Mouse (Mus musculus): ENCODE results near the gene Ppp1r15a.
"Not testable (repeated sequence)": the region's sequence is repeated elsewhere in the genome, so short reads cannot be mapped to it uniquely, and the experiment has no call there.

The Ppp1r15a gene

GRCm38 (mm10) chr7:45519345-45520120, 6.5 kb downstream of the Ppp1r15a start:
- no peak for DNase-seq (ENCODE audit: low spot score in 2 of 2)

DNA sequence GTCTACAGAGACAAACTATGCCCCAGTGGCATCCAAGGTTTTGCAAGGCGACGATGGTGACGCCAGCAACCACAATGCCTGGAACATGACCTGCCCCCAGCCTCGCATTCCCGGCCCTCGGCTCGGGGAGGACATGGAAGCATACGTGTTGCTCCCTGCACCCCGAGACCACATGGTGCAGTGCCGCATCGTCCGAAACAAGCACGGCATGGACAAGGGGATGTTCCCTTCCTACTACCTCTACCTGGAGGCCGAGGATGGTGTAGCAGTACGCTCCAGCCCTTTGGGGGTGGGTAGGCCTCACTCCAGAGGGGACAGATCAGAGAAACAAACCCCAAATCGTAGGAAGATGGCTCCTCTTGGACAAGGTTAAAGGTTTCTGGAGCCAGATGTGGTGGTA, 7.5 kb downstream of the Ppp1r15a start:
- no peak for DNase-seq (ENCODE audit: low spot score in 2 of 2)

GRCm38 (mm10) chr7:45516846-45517245, 9.2 kb downstream of the Ppp1r15a start:
- not testable (repeated sequence) for DNase-seq (ENCODE audit: low spot score in 2 of 2)

DNA sequence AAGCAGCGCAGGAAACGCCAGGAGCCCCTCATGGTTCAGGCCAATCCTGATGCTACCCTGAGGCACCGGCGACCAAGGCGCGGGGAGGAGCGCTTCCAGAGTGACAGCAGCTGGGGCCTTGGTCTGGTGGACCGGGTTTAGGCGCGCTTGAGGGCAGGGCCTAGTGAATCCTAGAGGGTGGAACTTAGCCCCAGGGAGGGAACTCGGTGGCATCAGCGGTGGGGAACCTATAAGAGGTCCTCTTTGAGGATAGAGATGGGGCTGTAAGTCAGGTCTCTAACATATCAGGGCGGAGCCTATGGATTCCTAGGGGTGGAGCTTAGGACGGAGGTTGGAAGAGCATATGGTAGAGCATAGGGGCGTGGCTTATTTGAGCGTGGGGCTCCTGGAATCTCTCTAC, 10.6 kb downstream of the Ppp1r15a start:
- DNase-seq (ENCODE audit: low spot score in 2 of 2): no peak

- DNase-seq (ENCODE audit: low spot score in 2 of 2): no peak
Measured at GRCm38 (mm10) chr7:45514411-45514810, 11.7 kb downstream of the Ppp1r15a start.

DNA sequence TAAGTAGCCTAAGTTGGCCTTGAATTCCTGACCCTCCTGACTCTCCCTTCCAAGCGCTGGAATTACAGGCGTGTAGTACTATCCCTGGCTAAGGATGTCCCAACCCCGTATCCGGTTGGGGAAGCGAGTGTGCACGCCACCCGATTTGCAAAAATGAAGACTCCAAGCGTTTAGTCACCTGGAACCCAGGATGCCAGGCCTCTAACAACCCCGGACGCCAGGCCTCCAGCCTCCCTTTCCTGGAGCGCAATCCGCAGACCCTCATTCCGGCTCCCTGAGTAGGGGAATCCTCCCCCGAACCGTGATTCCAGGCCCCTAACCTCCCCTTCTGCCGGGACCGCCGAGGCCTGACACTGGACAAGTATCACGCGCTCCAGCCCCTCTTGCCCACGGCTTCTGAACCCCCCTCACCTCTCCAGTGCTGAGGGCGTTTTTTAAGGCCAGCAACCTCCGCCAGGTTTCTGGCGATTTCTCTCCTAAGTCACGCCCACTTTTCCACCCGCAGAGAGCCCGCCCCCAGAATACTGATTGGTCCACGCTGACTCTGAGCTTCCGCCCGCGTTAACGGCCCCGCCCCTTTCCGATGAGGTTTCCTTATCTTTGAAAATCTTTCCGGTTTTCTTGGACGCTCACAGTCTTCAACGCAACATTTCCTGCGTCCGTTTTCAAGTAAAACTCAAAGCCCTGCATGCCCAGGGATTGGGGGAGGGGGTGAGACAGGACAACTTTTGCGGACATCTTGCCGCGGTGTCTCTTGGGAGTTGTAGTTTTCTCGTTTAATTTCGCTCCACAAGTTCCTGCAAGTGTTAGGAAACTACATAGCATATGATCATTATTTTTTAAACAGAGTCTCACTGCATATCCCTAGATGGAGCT, 15.9 kb downstream of the Ppp1r15a start, which contains the start of gene Nucb1:
Nucb1 (minus strand) TSS at position 495 of the 876 bp plus-strand sequence.
- DNase-seq (ENCODE audit: low spot score in 2 of 2): peak; percentile 92 to 94

DNA sequence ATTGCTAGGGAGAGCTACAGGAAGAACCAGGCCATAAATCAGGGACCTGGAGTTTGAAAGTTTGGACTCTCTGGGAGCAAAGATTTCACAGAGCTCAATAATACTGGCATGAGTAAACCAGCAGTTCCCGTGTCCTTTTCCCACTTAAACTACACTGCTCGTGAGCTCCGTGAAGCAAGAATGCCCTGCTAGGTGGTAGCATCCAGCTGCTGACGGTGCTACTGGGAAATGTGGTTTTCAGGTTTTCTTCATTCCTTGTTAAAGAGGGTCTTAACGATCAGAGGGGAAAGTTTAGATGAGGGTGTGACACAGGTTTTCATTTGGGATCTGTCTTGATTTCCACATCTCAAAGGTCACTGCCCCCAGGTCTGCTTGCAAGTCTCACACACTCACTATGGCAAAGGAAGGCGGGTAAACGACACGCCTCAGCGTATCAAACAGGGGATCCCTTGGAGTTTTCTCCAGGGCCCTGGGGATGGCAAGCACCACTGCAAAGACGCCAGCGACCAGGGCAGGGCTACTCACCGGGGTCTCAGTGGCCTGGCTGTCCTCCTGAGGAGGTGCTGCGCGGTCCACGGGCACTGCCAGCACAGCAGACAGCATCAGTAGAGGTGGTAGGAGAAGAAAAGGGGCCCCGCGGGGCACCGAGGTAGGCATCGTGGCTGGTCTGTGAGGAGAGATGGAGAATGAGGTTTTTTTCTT, 16.7 kb downstream of the Ppp1r15a start:
- no peak for DNase-seq (ENCODE audit: low spot score in 2 of 2)

DNA sequence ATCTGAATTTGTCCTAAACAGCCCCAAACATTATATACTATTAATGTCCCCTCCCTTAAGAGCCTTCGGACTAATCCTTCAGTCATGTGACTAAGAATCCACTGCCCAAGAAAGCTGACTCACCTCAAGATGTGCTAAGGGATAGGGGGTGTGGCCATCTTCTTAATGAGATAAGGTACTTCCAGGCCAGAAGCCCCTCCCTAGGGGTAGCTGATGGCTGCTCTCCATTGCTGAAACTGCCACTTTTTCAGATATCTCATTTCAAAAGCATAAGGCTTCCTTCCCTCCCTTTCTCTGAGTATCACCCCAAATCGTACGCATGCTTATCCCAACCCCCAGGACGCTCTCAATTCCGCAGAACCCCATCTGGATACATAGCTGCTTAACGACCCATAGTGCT, 17.5 kb downstream of the Ppp1r15a start:
- DNase-seq (ENCODE audit: low spot score in 2 of 2): no peak

DNA sequence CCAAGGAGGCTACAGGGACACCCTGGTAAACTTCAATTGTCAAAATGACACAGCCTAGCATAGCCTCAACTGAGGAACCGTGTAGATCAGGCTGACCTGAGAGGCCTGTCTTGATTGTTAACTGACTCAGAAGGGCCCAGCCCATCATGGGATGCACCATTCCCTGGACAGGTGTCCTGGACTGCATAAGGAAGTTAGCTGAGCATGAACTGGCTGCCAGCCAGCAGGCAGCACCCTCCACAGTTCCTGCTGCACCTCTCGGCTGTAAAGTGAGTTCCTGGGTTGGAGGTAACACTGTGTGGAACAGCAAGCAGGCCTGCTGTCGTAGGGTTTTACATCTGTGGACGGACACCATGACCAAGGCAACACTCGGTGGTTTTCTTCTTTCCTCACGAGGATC, 18.5 kb downstream of the Ppp1r15a start:
- no peak for DNase-seq (ENCODE audit: low spot score in 2 of 2)

- no peak for DNase-seq (ENCODE audit: low spot score in 2 of 2)
Measured at GRCm38 (mm10) chr7:45498427-45498826, 27.6 kb downstream of the Ppp1r15a start.

- no peak for DNase-seq (ENCODE audit: low spot score in 2 of 2)
Measured at GRCm38 (mm10) chr7:45494548-45494947, 31.5 kb downstream of the Ppp1r15a start.

- peak in 1 of 2 experiments; percentile 28 for DNase-seq (ENCODE audit: low spot score in 2 of 2)
Measured at GRCm38 (mm10) chr7:45492951-45493350, 33.1 kb downstream of the Ppp1r15a start.

DNA sequence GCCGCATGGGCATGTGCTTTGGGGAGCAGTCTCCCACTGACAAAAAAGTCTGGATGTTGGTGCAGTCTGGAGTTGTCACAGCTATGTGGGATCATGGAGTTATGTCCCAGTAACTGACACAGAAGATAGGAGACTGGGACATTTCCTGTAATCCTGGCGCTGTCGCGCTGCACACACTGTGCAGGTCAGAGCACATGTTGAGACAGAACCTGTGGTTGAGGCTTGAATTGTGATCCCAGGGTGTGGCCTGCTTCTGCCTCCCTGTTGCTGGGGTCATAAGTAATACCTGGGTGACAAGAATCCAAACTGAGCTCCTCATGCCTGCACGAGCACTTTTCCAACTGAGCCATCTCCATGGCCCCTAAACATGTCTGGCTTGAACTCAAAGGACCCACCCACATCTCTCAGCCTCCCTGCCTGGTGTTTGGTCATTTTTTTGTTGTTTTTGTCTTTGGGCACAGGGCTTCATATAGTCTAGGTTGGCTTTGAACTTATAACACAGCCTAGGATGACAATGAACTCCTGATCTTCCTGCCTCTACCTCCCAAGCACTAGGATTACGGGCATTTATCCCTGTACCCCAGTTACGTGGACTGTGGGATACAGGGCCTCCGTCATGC, 33.7 kb downstream of the Ppp1r15a start:
- DNase-seq (ENCODE audit: low spot score in 2 of 2): no peak

GRCm38 (mm10) chr7:45491264-45491663, 34.8 kb downstream of the Ppp1r15a start:
- peak in 1 of 2 experiments; percentile 35 for DNase-seq (ENCODE audit: low spot score in 2 of 2)

- no peak for DNase-seq (ENCODE audit: low spot score in 2 of 2)
Measured at GRCm38 (mm10) chr7:45490822-45491221, 35.2 kb downstream of the Ppp1r15a start.

DNA sequence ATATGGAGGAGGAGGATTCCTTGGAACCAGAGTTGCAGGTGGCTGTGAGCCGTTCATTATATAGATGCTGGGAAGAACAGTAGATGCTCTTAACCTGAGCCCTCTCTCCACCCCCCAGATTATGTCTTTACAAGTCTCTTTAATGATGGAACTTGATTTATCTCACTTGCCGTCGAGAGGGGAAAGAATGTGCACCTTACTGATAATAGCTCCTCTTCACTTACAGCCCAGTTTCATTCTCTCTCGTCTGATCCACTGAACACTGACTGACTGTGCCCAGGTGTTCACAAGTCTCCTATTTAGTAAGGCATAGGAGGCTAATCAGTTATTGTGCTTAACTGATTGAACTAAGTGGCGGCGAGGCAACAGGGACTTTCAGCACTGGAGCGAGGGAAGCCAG, 36.5 kb downstream of the Ppp1r15a start:
- no peak for DNase-seq (ENCODE audit: low spot score in 2 of 2)

- DNase-seq (ENCODE audit: low spot score in 2 of 2): peak in 1 of 2 experiments; percentile 78
Measured at GRCm38 (mm10) chr7:45488293-45489204, 37.5 kb downstream of the Ppp1r15a start, which contains the start of gene Dhdh. Gene Dhdh, minus strand, starts transcription at chr7:45488805.

GRCm38 (mm10) chr7:45487861-45488292, 38.2 kb downstream of the Ppp1r15a start:
- no peak for DNase-seq (ENCODE audit: low spot score in 2 of 2)

GRCm38 (mm10) chr7:45486761-45487415, 39.2 kb downstream of the Ppp1r15a start, which contains the start of gene Gm45808:
Gene Gm45808, minus strand, starts transcription at chr7:45486811.
- DNase-seq (ENCODE audit: low spot score in 2 of 2): no peak

- DNase-seq (ENCODE audit: low spot score in 2 of 2): no peak
Measured at GRCm38 (mm10) chr7:45486158-45486557, 39.9 kb downstream of the Ppp1r15a start.

Measured in urinary bladder, postnatal 36 days (tissue).